Mouse (Mus musculus): Measurements from ENCODE around the gene Agfg2.

Gene Agfg2

DNA sequence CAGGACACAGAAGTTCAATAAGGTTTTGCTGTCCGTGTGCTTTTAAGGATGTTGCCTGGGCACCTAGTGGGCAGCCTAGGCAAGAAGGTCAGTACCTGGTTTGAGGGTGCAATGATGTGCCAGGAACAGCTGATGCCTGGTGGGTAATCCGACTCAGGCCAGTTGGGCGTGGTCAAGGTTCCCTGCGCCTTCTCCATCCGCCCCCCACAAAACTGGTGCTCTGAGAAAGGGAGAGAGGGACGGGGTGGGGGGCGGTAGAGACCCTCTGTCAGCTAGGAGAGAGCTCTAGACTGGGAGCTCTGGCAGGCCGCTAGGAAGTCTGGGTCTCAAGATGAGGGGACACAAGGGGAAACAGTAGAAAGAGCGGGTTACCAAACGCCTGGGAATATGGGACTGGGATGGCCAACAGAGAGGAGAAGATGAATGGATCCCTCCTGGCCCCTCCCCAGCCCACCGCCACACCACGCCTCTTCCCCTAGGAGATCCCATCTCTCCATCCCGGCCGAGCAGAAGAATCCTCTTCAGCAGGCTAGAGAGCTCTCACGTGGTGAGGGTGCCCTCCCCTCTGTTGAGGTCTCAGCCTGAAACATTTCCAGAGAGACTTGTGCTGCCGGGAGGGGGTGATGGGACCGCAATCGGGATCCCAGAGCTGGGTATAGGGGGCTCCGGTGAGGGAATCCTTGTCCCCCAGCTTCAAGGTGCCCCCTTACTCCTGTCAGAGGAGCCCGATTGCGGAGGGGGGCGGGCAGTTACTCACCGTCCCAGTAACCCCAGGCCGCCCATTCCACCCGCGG is 76.5 kb downstream of the Agfg2 start:
- DNase-seq, result no peak

DNA sequence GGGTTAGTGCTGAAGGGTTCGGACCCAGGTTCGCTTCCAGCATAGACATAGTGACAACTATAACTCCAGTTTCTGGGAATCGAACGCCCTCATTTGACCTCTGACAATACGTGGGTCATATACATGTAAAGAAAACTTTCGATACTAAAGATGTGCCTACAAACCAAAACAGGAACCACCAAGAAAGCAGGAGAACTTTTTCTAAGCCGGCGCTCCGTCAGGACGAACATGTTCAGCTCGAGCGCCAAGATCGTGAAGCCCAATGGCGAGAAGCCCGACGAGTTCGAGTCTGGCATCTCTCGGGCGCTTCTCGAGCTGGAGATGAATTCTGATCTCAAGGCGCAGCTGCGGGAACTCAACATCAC is 83.2 kb downstream of the Agfg2 start:
- DNase-seq, result peak in 1 of 2 experiments; percentile 59

DNA sequence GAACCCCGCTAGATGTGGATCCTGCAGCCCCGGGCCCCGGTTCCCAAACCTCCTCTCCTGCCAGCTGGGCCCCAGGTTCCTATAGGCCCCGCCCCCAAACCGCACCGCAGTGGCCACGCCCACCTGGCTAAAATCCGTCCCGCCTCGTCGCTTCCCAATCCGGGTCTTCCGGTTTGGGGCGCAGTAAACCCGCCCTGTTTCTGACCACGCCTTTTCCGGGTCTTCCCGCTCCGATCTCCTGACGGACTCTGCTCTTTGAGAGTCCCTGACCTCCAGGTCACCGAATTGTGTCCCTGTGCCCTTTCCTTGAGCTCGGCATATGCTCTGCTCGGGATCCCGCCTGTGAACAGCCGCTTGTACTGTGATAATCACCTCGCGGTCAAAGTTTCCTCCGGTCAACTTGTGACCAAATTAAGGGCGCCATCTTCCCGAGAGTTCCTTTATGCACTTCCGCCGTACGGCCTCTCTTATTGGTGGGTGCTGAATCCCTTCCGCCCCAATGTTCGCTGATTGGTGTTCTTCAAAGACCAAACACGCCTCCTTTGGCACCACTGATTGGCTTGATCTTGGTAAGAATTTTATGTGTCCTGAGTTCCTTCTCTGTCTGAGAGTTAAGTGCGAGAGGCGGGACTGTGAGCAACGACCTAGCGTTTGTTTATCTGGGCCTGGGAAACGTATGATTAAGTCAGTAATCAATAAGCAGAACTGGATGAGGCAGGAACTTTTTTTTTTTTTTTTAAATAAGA is 83.7 kb downstream of the Agfg2 start, which contains the start of gene Mospd3:
TSS of gene Mospd3 (minus strand) at position 440 of the 746 bp plus-strand sequence.
- peak; percentile 98 to 99 for DNase-seq
